Mouse (Mus musculus): ENCODE measurements at regions not wholly inside any gene's neighbourhood (a gene's known extent, or its start where the extent isn't known, plus 50 kb on each side); places are given as distances from the start of the nearest gene placed in this dataset.

GRCm38 (mm10) chr6:121560852-121561251 is 74.3 kb upstream of the A2m start:
- DNase-seq (ENCODE audit: low spot score in 2 of 2), result peak in 1 of 2 experiments; percentile 51

GRCm38 (mm10) chr6:121560393-121560793 is 74.8 kb upstream of the A2m start:
- DNase-seq (ENCODE audit: low spot score in 2 of 2), result no peak

- DNase-seq (ENCODE audit: low spot score in 2 of 2), result no peak
Measured at GRCm38 (mm10) chr6:121556481-121556880, 78.7 kb upstream of the A2m start.

- DNase-seq (ENCODE audit: low spot score in 2 of 2), result no peak
Measured at GRCm38 (mm10) chr6:121553501-121554132, 80.1 kb upstream of the Iqsec3 start.

- no peak for DNase-seq (ENCODE audit: low spot score in 2 of 2)
Measured at GRCm38 (mm10) chr6:121533521-121533920, 60.0 kb upstream of the Iqsec3 start.

GRCm38 (mm10) chr6:121532926-121533325 is 59.4 kb upstream of the Iqsec3 start:
- peak; percentile 57 to 78 for DNase-seq (ENCODE audit: low spot score in 2 of 2)

GRCm38 (mm10) chr6:121531825-121532389 is 58.4 kb upstream of the Iqsec3 start:
- DNase-seq (ENCODE audit: low spot score in 2 of 2), result no peak

GRCm38 (mm10) chr6:121527281-121527680 is 53.8 kb upstream of the Iqsec3 start:
- no peak for DNase-seq (ENCODE audit: low spot score in 2 of 2)

GRCm38 (mm10) chr6:121526121-121526520 is 52.6 kb upstream of the Iqsec3 start:
- DNase-seq (ENCODE audit: low spot score in 2 of 2), result no peak

- DNase-seq (ENCODE audit: low spot score in 2 of 2), result no peak
Measured at GRCm38 (mm10) chr6:121524613-121524970, 51.1 kb upstream of the Iqsec3 start.

- DNase-seq (ENCODE audit: low spot score in 2 of 2), result no peak
Measured at GRCm38 (mm10) chr6:121523882-121524612, 50.6 kb upstream of the Iqsec3 start.
